Mouse (Mus musculus) left cerebral cortex, adult 9 months (tissue): ENCODE data around the gene Rpl37.
A peak's percentile ranks its signal among the peaks of the same experiment; 100 is the strongest.
"Not testable (repeated sequence)": the region's sequence is repeated elsewhere in the genome, so short reads cannot be mapped to it uniquely, and the experiment has no call there.

Source experiments
- DNase-seq, 2 experiments: peaks; one replicate each; pipeline ENCODE4 v3.0.0; 2022; ENCODE audit warnings: low spot score in 2 of 2

Rpl37 gene

DNA sequence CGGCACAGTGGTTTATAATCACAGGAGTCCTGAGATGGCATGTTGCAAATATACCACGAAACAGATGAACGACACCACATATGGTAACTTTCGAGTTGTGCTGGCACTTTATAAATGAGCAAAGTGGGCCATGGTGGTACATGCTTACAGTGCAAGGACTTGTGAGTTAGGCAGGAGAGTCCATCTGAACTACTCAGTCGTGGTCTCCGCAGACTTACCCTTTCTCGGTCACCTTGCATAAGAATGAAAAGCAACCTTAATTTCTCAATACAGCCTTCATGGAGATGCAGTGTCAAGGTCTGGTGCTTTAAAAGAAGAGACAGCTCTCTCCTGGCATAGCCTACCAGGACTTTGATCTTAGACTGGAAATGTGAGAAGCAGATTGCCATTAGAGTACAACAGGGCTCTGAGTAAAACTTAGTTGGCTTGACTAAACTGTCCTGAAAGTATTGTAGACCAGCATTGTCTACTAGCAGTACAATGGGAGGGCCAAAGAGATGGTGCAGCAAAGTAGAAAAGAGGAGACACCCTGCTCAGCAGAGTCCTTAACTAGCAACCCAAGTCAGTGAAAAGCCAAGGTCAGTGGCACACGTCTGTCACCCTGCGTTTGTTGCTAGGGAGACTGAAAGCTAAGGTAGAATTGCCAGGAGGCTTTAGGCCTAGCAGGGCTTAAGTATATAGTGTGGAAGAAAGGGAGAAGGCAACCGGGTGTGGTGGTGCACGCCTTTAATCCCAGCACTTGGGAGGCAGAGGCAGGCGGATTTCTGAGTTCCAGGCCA lies 5.3 kb downstream of the Rpl37 start:
- DNase-seq = no peak

DNA sequence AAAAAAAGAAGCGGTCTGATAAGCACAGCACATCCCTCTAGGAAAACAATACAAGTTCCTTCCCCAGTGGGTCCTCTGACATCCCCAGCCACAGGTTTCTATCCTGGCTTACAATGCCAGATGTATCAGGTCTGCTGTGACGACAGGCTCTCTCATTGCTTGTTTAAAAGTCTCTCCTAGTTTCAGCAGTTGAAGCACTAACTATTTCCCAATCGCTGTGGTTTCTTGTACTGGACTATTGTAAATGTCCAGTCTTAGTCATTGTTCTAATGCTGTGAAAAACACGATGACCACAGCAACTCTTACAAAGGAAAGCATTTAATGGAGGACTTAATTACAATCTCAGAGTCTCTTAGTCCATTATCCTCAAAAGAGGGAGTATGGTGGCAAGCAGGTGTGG lies 10.0 kb downstream of the Rpl37 start:
- no peak for DNase-seq

DNA sequence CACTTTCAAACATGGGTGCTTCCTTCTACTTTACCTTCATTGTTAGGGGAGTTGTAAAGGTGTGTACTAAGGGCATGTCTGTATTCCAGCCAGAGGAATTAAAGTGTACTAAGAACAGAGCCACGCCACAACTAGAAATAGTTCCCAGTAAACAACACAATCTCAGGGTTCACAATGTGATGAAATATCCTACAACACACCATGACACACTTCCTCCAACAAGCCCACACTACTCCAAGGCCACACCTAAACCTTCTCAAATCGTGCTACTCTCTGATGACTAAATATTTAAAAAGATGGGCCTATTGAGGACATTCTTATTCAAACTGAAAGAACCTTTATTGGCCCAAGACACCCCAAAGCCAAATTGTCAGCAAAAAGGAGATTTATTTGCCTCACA lies 11.0 kb downstream of the Rpl37 start:
- DNase-seq = no peak

DNA sequence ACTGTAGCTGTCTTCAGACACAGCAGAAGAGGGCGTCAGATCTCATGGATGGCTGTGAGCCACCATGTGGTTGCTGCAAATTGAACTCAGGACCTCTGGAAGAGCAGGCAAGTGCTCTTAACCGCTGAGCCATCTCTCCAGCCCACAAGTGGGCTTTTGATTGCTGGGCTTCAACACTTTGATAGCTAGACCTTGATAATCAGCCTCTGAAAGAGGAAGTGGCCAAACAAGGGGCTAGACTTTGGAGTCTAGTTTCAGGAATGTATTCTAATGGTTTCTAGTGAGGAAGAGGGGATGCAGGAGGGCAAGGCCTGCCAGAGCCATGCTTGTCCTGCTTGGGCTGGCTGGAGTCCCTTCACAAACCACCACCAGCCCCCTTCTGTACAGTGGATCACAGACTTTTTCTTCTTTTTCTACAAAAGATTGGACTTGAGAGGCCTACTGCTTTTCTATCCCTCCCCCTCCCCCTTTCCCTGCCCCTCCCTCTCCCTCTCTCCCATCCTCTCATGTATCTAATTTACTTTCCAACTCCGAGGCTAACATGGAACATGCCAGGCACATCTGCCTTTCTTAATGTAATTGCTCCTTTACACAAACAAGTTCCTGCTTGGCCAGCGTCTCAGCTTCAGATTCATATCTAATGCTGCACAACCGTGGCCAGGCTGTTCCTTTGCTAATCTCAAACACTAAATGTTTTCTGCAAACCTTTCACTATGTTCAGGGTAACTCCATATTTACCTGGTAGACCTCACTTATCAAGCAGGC lies 11.9 kb downstream of the Rpl37 start:
- no peak for DNase-seq

DNA sequence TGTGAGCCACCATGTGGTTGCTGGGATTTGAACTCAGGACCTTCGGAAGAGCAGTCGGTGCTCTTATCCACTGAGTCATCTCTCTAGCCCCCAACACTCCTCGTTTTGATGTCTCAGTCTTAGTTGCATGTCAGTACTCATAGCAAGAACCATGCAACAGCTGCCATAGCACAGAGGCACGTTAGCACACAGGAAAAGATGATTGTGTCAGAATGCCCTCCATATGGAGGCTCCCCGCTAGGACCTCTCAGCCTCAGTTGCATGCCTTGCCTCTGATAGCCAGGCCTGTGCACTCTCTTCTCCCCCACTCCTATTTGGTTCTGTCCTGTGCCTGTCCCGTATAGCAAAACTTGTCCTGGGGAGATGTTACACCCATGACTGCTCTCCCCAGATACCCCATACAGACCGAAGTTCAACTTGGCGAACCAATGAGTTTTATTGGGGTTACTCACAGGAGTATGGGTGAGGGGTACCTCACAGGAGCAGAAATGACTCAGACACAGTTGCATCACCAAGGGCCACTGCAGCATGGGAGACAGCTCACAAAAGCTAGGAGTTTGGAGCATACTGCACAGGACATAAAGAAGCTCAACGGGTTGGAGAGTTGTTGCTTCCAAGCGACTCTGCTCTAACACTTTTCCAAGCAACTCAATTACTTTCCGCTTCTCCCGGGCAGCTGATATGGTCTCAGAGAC lies 12.8 kb downstream of the Rpl37 start:
- DNase-seq = no peak

DNA sequence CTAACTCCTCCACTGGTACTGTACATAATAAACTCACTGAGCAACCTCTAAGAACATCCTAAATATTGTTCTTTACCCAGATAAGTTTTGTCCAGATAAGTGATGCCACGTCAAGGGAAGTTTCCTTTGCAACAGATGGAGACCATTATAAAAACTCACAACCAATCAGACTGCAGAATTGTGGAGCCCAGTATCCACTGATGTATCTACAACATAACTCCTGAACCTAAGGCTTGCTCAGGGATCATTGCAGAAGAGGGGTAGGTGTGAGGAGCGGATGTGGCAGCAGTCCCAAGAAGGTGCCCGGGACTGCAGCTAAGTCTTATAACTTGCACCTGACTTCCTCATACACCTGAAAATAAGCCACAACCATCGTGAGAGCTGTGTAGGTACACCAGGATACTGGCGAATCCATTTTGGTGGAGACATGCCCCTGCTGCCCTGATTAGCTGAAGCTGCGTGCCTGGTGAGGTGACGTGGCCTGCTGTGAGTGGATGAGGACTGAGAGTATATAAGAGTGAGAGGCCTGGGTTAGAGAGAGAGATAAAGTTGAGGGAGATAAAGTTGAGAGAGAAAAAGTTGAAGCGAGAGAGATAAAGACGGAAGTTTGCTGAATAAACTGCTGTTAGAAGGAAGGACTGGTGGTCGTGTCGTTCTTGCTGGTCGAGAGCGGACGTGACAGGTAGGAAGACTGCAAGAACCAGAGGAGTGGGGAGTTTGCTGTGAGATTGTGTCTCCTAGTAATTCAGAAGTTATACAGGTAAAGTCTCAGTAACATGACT lies 14.6 kb downstream of the Rpl37 start:
- not testable (repeated sequence) for DNase-seq

DNA sequence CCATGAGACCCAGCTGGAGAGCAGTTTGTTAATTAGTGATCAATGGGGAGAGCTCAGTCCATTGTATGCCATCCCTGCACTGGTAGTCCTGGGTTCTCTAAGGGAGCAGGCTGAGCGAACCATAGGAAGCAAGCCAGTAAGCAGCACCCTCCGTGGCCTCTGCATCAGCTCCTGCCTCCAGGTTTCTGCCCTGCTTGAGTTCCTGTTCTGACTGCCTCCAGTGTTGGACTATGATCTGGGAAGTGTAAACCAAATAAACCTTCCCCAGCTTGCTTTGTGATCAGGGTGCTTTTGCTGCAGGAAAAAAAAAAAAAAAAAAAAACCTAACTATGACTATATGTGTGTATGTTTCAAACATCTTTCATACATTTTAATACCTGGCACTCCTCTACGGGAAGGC lies 16.9 kb downstream of the Rpl37 start:
- DNase-seq = no peak

DNA sequence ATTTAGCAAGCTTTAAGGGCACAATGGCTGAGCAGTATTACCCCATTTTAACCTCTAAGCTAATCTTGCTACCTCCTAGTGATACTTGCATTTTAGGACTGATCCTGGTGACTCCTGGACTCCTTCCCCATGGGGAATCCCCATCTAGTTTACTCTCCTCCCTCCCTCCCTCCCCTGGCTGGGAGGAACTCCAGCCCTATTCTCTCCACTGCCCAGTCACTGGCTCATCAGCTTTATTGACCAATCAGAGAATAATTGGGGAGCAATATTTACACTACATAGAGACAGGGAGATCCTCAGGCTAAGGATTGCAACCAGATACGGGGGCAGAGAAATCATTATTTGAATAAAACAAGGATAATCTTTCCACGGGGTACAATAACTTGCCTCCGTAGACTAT lies 17.7 kb downstream of the Rpl37 start:
- no peak for DNase-seq

DNA sequence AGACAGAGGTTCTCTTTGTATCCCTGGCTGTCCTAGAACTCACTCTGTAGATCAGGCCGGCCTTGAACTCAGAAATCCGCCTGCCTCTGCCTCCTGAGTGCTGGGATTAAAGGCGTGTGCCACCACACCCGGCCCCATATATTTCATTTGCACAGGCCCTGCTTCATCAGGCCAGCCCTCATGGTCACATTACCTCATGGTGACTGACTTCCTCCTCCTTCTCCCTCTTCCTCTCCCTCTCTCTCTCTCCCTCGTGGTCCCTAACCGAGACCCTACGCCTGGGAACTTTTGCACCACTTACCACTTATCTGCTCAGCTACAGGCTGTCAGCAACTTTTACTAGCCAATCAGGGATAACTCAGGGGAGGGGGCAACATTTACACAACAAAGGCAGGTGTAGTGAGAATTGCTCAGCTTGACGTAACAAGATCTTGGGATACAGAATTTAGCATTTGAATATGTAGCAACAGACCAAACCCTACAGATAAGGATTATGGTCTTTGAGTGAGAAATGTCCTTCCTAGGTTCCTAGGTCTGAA lies 18.6 kb downstream of the Rpl37 start:
- no peak for DNase-seq

DNA sequence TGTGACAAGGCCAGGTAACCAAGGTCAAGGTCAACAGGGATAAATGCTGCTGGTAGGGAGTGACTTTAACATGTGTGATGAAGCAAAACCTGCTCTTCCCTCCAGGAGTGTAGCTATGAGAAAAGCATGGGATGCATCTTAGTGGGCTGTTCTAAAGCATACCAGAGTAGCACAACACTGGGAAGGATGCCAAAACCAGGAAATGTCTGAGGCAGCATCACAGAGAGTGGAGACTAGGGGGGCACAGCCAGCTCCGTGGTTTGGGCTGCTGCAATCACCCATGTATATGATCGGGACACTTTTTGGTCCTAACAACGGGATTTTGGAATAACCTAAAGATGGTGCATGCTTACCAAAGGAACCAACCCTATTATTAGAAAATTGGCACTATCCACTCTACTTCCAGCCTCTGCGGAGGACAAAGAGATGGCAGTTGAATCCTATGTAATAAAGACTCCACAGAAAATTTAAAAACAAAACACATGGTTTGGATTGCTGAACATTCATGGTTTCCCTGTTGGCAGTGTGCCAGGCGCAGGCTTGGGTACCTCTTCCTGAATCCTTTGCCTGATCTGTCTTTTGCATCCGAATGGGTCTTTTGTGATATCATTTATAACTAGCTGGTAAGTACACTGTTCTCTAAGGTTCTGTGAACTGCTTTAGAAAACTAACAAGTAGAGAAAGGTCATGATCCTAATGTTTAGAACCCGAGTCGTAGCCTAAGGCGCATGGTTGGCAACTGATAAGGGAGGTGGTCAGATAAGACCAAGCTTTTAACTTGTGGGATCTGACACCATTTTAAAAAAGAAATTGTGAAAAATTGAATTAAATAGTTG lies 21.8 kb downstream of the Rpl37 start:
- DNase-seq = no peak

DNA sequence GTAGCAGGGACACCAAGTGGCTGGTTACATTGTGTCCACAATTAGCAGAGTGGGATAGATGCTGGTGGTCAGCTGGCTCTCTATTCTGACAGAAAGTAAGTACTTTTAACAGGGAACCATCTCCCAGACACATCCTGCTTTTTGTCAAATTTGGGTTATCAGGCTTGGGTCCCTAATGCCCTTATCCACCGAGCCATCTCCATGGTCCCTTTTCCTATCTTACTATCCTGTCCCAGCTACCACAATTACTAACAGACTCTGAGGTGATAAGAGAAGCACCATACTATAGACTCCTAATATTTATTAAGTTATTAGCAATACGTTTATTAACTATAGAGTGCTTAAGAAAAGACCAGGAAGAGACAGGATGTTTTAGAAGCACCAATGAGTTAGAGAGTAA lies 22.9 kb downstream of the Rpl37 start:
- DNase-seq = no peak

DNA sequence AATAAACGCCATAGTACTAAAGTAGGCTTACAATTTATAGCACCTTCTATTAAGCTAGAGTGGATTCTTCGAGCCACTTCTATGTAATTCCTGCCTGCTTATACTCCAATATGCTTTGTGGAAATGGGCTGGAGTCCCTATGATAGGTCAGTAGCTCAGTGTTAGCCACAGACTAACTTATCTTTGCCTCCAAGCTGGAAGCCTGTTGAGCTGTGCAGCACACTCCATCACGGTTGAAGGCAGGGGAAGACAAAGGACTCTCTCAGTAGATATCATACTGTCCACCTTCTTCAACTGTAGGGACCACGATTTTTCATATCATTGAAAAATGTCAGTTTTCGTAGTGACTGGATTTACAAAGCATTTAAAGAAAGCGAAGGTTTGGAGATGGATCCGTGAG lies 23.4 kb downstream of the Rpl37 start:
- DNase-seq = no peak

DNA sequence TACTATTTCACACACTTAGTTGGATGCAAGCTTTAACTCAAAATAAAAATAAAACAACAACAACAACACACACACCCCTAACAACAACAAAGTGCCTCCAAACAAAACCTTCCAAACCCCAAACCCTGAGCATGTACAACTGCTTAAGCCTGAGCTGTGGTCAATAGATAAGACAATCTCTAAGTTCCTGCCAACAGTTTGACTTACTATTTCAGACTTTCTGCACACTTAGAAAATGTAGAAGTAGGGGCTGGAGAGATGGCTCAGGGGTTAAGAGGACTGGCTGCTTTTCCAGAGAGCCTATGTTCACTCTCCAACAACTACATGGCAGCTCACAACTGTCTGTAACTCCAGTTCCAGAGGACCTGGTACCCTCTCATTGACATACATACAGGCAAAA lies 23.9 kb downstream of the Rpl37 start:
- DNase-seq = no peak

DNA sequence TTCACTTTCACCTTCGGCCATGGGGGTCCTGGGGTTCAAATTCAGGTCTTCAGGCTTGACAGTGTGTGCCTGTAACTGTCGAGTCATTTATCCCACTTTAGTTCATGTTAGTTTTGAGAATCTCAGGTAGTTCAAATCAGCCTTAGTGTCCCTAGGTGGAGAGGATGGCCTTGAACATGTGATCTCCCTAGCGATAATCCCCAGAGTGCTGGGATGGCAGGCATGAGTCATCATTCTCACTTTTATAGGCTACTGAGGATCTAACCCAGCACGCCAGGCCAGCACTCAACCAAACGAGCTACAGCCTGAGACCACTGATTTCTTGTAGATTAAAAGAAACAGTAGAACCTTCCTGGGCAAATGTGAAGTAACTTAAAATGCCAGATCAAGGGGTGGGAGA lies 25.6 kb downstream of the Rpl37 start:
- DNase-seq = no peak

DNA sequence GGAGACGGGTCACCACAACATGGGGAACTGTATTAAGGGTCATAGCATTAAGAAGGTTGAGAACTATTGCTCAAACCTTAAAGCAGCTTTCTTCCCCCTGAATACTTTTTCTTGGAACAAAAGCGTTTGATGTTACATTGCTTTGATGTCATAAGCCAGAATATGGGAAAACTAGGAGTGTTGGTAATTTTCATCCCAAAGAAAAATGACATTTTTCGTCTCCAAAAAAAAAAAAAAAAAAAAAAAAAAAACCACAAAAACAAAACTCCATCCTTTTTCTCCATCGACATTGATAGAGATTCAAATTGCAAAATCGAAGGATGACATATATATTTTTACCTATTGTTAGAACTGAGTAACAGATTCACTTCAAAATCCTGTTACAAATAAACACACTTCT lies 26.3 kb downstream of the Rpl37 start:
- DNase-seq = no peak

DNA sequence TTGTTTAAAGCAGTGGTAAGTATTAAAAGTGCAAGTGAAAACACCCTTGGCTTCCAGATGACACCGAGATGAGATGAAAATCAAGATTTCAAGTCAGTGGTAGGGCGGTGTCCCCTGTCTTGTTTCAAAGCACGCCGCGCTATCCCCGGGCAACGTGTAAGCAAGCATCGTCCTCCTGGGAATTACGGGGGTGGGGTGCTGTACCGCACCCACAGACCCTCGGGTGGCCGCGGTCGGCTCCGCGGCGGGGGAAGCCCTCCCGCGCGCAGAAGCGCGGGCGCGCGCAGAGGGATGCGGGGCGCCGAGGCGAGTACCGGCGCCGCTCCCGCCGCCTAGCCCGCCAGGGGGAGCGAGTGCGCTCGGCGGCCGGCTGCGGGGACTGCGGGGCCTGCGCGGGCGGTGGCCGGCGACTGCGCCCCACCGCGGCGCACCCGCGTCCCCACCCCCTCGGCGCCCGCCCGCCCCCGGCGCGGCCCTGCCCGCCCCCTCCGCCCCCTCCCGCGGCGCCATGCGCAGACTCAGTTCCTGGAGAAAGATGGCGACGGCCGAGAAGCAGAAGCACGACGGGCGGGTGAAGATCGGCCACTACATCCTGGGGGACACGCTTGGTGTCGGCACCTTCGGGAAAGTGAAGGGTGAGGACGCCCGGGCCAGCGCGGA lies 27.0 kb downstream of the Rpl37 start, which contains the start of gene Prkaa1:
Gene Prkaa1 (plus strand): TSS at position 501 of the 660 bp plus-strand sequence.
- peak; percentile 33 to 52 for DNase-seq

DNA sequence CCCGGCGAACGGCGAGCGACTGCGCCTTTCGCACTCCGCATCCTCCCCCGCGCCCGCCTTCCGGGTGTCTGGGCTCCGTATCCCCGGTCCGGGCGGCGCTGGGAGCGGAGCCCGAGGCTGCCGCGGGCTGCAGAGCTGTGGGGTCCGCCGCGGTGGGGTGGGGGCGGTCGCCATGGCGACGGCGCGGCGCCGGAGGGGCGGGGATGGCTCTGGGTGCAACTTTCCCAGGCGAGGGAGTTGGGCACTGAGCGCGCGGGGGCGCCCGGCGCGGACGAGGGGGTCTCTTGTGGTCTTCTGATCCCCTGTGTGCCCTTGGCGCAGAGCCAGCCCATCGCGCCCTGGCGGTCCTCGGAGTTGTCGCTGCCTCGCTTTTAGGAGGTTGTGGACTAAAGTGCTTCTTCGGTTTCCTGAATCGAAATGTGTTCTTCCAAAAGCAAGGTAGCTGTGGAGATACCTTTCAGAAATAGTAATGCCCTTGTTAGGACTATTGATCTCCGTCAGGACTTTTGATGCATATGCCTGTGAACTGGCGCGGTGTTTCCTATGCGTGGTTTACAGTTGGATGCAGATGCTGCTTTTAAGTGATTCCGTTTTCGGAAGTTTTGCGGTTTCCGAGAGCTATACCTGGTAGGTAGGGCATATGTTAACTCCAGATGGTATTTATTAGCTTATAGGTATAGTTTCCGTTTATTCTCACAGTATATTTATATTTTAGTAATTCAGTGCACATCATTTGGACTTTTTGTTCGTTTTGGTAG lies 27.8 kb downstream of the Rpl37 start:
- DNase-seq = peak in 1 of 2 experiments; percentile 46

DNA sequence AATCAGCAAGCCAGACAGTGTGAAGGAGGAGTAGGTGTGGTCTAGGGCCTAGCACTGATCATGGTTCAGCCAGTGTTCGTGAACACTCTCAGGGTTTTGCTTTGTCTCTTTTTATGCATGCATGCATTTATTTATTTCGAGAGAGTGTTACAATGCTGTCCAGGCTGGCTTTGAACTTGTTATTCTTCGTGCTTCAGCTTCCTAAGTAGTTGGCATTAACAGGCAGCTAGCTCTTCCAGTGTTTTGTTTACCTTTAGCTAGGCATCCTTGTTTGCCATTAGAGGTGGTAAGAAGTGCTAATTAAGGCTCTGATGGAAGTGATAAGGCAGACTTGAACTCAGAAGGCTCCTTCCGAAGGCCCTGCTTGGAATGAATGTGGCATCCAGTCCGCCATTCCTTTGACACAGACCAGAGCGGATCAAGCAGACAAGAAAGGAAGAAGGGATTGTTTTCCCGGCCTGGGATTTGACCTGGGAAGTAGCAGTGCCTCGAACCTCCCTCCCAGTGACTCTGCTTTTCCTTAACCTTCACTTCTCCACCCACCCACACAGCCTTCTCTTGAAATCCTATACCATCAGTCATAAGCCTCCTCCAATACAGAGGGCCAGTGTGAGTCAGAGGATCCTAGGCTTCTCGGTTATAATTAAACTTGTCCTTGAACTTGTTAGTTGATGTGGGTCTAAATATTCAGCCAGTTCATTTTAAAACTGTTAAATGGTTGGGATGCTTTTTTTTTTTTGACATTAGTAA lies 28.9 kb downstream of the Rpl37 start:
- DNase-seq = no peak

DNA sequence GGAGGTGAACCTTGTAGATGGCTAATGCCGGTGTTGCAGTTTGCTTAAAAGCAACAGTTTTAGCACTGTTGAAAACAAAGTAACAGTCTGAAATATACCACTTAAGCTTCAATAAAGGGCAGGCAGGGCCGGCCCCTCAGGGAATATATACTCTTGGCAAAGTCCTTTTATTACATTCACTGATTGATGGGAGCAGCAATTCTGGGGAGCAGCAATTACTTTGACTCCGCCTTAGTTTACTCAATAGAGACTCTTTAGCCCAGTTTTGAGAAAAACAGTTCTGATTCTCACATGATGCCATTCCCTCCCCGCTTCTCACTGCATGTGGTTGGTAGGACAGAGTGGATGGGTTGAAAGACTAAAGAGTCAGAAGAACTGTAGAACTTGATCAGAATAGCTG lies 32.7 kb downstream of the Rpl37 start:
- no peak for DNase-seq
